Mouse (Mus musculus) spleen, adult 2 months (tissue): ENCODE measurements around the gene Naa15.

Experiments used
- CTCF ChIP-seq: fragments of 200-500 bp; IDR thresholded peaks from 2 replicates; pipeline ENCODE4 v1.5.1; 2011; ENCODE audit warnings: mild to moderate bottlenecking, inconsistent platforms; ENCODE audit not compliant: insufficient read depth, insufficient read length, insufficient replicate concordance; ENCODE audit errors: extremely low read depth
- POLR2A ChIP-seq: fragments of 200-500 bp; IDR thresholded peaks from 2 replicates; pipeline ENCODE4 v1.6.1; 2011; ENCODE audit warnings: low read depth, low read length, inconsistent platforms

DNA sequence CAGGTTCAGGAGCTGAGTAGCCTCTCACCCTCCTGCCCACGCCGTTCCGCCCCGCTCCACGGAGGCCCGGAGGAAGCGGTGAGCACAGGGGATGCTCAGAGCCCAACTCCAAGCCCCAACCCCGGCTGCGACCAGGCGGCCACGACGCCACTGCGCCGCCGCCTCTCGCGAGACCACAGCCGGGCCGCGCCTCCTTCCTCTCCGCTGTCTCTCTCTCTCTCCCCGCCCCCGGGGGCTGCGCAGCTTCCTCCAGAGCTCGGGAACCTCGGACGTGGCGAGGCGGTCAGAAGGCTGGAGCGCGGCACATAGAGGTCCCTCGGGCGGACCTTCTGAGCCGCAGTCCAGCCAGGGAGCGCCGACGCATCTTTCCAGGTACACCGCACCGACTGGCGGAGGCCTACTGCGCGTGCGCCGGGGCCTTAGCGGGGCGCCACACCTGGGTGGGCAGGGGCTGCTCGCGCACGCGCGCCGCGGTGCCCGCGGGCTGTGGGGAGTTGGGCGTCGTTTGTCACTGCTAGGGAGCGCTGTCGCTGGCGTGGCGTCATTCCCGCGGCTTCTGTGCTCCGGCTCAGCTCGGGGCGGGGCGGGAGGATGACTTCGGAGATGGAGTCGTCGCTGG, 68.9 kb downstream of the Naa15 start, which contains the start of gene Rab33b:
- TF ChIP-seq POLR2A: peak; percentile 90
- no peak for TF ChIP-seq CTCF
